Comparison of ENCODE assay signal across 7 mouse cellular contexts in genomic region chr9:112744616-112745015, GRCm38 (mm10).
"Had no signal": no experiment of that assay in that cellular context is flagged by ENCODE, and none has a peak within 500 bp of the region (broad histone marks: within the 10 kb centered on the region; RNA-seq: fewer than 3 reads in every experiment).

No protein-coding gene starts in this region.

- DNase-seq: liver; lung, adult 2 months; lung, postnatal 36 days; right cerebral cortex, adult 18-20 months; spleen, adult 18-20 months; thymus, adult 2 months; thymus, postnatal 25 days had no signal
